Mouse (Mus musculus) heart, postnatal 0 days (tissue): ENCODE measurements around the gene Efl1. TPM values are rescaled to one million over a fixed set of nuclear protein-coding genes. Genes with fewer than 3 reads are reported as not detected.
A peak's percentile ranks its signal among the peaks of the same experiment; 100 is the strongest.

Experiments used
- ATAC-seq: fragments of 200-750 bp; cut with Nextera tagmentation; 2 replicates; pipeline ENCODE4 v1.8.0; 2017; ENCODE audit warnings: low read depth, moderate number of reproducible peaks, moderate library complexity; ENCODE audit not compliant: insufficient read depth
- DNase-seq: peaks from one replicate; pipeline ENCODE4 v3.0.0-alpha.2; 2016; ENCODE audit warnings: low spot score
- H3K27ac ChIP-seq: fragments of 300-500 bp; sonication (generic); 2 replicates; pipeline ENCODE4 v1.5.1; 2014; ENCODE audit warnings: low read depth, mild to moderate bottlenecking
- H3K27me3 ChIP-seq: fragments of 300-500 bp; sonication (generic); 2 replicates; pipeline ENCODE4 v1.6.1; 2014; ENCODE audit warnings: low read length, mixed read lengths; ENCODE audit not compliant: control insufficient read depth, insufficient read depth
- H3K36me3 ChIP-seq: fragments of 300-500 bp; sonication (generic); replicated peaks from 2 replicates; pipeline ENCODE4 v1.6.1; 2014; ENCODE audit warnings: low read length, mixed read lengths; ENCODE audit not compliant: control insufficient read depth, insufficient read depth
- H3K4me1 ChIP-seq: fragments of 300-500 bp; sonication (generic); 2 replicates; pipeline ENCODE4 v1.6.1; 2014; ENCODE audit warnings: antibody characterized with exemption; ENCODE audit not compliant: control insufficient read depth, insufficient read depth
- H3K4me2 ChIP-seq: fragments of 300-500 bp; sonication (generic); 2 replicates; pipeline ENCODE4 v1.6.1; 2014; ENCODE audit warnings: low read depth, mild to moderate bottlenecking, low read length, moderate library complexity
- H3K4me3 ChIP-seq: fragments of 300-500 bp; sonication (generic); 2 replicates; pipeline ENCODE4 v1.5.1; 2014; ENCODE audit warnings: low read depth, low read length
- H3K9ac ChIP-seq: fragments of 300-500 bp; sonication (generic); replicated peaks from 2 replicates; pipeline ENCODE4 v1.6.1; 2014; ENCODE audit warnings: low read depth, low read length, mixed read lengths
- H3K9me3 ChIP-seq: fragments of 300-500 bp; sonication (generic); replicated peaks from 2 replicates; pipeline ENCODE4 v1.6.1; 2016; ENCODE audit warnings: low read length; ENCODE audit not compliant: control insufficient read depth
- CTCF ChIP-seq: IDR thresholded peaks from 2 replicates; pipeline ENCODE4 v1.5.1; 2016; ENCODE audit warnings: antibody characterized with exemption, control low read depth, low read depth
- EP300 ChIP-seq: IDR thresholded peaks from 2 replicates; pipeline ENCODE4 v1.6.1; 2016; ENCODE audit warnings: antibody characterized with exemption, low read depth
- WGBS: fragments of 180-500 bp; shearing (Covaris S2); extraction: QIAGEN DNeasy Blood & Tissue Kit; methylation state at CpG from one replicate; pipeline ENCODE4 v1.1.7; 2014; 5-methylcytosine and 5-hydroxymethylcytosine counted together
- polyA plus RNA-seq: library from polyadenylated mRNA; unstranded; fragments of >200 nt; fragmentation: Nextera tagmentation; extraction: Ambion mirVana; gene quantifications from 2 replicates; pipeline ENCODE4 v1.2.1, GENCODE M21; 2015
- total RNA-seq: library from RNA; depleted of rRNA; stranded (reverse); fragments of >200 nt; gene quantifications from 2 replicates; pipeline ENCODE4 v1.2.3, GENCODE M21; 2014; ENCODE audit warnings: low replicate concordance

Gene Efl1
- total and polyA plus RNA-seq, 2 experiments from 2014 or later, result 12.2 to 18.2 TPM

DNA sequence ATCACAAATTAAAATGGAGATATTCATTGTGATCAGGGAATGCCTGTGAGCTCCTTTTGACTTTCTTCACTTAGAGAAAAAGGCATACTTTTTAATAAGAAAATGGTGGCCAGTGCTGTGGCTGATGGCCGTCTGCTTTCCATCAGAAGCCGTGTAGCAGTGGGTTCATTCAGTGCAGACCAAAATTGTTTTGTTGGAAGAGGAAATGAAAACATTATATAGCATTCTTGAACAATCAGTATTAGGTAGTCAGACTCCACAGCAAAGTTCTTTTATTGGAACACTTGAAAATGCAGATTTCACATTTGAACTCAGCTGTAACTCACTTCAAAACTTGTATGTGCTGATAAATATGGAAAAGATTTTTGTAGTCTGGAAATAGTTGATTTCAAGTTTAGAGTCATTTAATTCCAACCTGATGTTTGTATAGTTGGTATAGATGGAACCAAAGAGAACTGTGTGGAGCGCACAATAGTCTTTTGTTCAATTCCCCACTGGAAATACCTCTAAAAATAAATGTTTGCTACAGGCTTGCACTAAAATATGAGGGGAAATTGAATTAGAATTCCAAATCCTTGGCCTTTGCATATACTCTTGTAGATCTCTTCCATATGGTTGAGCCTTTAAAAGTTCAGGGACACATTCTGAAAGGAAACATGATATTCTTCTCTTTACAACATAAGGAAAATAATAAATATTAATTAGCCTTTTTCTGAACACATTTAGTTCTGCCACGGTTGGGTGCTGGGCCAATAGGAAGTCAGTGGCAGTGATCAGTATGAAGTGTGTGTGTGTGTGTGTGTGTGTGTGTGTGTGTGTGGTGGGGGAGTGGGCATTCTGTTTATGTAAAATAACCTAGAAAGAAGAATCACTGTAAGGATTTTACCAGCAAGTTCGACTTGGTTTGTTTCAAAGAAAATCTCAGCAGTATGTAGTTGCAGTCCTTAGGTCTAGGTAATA lies 54.2 kb downstream of the Efl1 start:
- no peaks in the 10 kb centered on the region for H3K27me3 ChIP-seq
- WGBS, result 86% methylated on average over 5 of the region's 5 CpGs

DNA sequence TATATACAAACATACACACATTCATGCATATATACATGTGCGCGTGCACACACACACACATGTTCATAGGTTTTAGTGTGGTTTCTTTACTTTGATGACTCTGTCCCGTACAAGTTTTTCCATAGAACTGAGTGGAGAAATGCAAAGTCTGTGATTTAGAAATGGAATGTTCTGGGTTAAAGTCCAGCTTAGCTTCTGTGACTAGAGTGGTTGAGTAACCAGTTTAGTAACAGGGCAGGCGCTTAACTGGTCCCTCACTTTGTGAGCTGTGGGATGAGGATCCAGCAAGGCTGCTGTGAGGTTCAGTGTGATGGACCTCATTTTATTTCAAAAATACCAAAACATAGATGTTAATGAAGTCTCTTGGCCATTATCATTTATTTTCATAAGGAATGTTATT lies 60.8 kb downstream of the Efl1 start:
- TF ChIP-seq CTCF (no peak), EP300 (no peak)
- H3K36me3 ChIP-seq, result peaks cover 10% of the 10 kb centered on the region
- DNase-seq, result no peak
- ATAC-seq, result no peak
- WGBS, result 95% methylated on average over 4 of the region's 4 CpGs
- no peak overlapping the region for H3K4me2 ChIP-seq
- H3K4me1 ChIP-seq, result no peaks in the 10 kb centered on the region
- no peaks in the 10 kb centered on the region for H3K27me3 ChIP-seq
- H3K9ac ChIP-seq, result no peak overlapping the region
- H3K9me3 ChIP-seq, result no peaks in the 10 kb centered on the region
- no peak overlapping the region for H3K27ac ChIP-seq
- no peak overlapping the region for H3K4me3 ChIP-seq

More for the DNA sequence above, 54.2 kb downstream of the Efl1 start:
- Histone ChIP-seq H3K4me1 (no peaks in the 10 kb centered on the region), H3K9me3 (no peaks in the 10 kb centered on the region), H3K36me3 (peaks cover 19% of the 10 kb centered on the region), H3K27ac (no peak overlapping the region), H3K4me3 (no peak overlapping the region), H3K4me2 (no peak overlapping the region), H3K9ac (no peak overlapping the region)
- no peak for TF ChIP-seq CTCF
- no peak for TF ChIP-seq EP300
- DNase-seq (no peak), ATAC-seq (no peak)

DNA sequence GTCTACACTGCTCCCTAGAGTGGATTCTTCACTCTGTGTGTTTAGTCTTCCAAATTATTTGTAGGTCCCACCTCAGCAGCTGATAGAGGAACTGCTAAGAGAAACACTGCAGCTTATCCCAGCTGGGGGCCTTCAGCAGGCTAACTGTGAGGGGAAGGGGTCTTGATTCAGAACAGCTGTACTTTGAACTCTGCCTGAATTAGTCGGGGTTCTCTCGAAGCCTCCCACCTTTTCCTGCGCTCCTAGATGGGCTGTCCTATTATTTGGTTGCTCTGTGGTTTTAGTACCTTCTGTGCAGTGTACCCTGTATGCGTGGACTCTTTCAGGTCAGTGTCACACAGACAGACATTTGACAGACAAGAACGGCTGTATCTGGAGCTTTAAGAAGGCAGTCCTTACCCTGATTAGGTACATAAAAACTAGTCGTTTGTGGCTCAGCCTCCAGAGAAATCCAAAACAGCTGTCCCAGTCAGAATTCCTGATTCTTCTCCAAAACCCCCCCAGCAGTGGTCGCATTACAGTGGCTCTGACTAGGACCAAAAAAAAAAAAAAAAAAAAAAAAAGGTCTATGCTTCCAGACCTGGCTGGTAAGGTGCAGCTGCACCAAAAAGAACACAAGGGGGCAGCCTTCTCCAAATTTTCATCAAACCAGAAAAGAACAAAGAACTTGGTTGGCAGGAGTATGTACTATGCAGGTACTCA lies 66.9 kb downstream of the Efl1 start:
- no peak overlapping the region for H3K4me3 ChIP-seq
- H3K36me3 ChIP-seq, result peaks cover 4% of the 10 kb centered on the region; the same call in 1 of the 2 replicates
- 35% methylated on average over 7 of the region's 7 CpGs for WGBS
- no peak for TF ChIP-seq EP300
- peak; percentile 65 for TF ChIP-seq CTCF
- no peak overlapping the region for H3K4me2 ChIP-seq
- H3K9ac ChIP-seq, result no peak overlapping the region
- peak; percentile 27 for ATAC-seq
- H3K9me3 ChIP-seq, result no peaks in the 10 kb centered on the region
- no peak overlapping the region for H3K27ac ChIP-seq
- no peaks in the 10 kb centered on the region for H3K27me3 ChIP-seq
- peak; percentile 79 for DNase-seq
- peaks cover 6% of the 10 kb centered on the region; the same call in 1 of the 2 replicates for H3K4me1 ChIP-seq

DNA sequence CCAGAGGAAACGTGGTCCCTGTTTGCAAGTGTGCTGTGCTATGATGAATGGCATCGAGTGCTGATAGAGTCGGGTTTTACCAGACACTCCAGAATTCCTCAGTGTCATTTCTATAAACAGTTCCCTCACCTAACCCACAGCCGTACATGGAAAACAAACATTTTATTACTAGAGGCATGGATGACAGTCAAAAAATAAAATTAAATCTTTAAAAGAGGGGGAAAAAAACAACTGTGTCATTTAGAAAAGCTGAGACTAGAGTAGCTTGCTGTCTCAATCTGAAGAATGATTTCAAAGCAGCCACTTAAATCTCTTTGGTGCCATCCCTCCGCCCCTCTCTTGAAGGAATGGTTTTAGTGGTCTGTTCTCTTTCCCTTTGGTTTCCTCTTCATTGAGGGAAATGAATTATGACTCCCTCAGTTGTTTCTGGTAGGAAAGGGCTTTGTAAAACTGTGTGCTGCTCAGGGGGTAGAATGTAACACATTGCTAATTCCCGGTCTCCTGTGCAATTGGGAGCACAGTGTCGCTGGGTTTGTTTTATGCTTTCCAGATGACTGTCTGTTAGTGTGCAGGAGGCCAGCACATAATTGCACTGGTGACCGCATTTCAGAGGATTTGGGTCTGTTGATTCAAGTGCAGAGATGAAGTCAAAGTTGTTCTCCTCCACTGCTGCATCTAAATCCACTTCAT lies 67.6 kb downstream of the Efl1 start:
- Histone ChIP-seq H3K27me3 (no peaks in the 10 kb centered on the region), H3K9me3 (no peaks in the 10 kb centered on the region), H3K4me2 (no peak overlapping the region), H3K9ac (no peak overlapping the region), H3K27ac (no peak overlapping the region), H3K4me3 (no peak overlapping the region), H3K36me3 (peaks cover 4% of the 10 kb centered on the region; the same call in 1 of the 2 replicates), H3K4me1 (peaks cover 13% of the 10 kb centered on the region)
- DNase-seq, result no peak
- TF ChIP-seq CTCF, result no peak
- no peak for TF ChIP-seq EP300
- ATAC-seq, result no peak
- WGBS, result 60% methylated on average over 8 of the region's 8 CpGs

DNA sequence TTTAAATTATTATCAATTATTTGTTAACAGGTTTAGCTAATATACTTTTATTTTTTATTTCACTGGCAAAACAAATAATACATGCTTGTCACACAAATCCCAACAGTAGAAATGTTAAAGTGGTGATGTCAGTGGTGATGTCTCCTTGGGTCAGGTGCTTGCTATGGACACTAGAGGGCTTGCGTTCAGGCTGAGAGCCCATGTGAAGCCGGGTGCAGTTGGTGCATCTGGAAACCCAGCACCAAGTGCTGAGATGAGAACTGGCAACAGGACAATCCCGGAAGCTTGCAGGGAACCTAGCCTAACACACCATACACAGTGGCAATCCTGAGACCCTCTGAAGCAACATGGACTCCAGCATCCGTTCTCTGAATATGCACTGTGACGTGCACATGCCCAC lies 70.9 kb downstream of the Efl1 start:
- TF ChIP-seq CTCF (peak; percentile 65), EP300 (no peak)
- WGBS, result 65% methylated on average over 5 of the region's 5 CpGs
- Histone ChIP-seq H3K27ac (no peak overlapping the region), H3K27me3 (no peaks in the 10 kb centered on the region), H3K9me3 (no peaks in the 10 kb centered on the region), H3K4me3 (no peak overlapping the region), H3K4me1 (peaks cover 20% of the 10 kb centered on the region), H3K9ac (no peak overlapping the region), H3K36me3 (no peaks in the 10 kb centered on the region), H3K4me2 (no peak overlapping the region)
- ATAC-seq, result peak; percentile 67; the same call in 1 of the 2 replicates
- peak; percentile 72 for DNase-seq
